Comparison of ENCODE assay signal across 9 mouse cellular contexts in the genomic region with DNA sequence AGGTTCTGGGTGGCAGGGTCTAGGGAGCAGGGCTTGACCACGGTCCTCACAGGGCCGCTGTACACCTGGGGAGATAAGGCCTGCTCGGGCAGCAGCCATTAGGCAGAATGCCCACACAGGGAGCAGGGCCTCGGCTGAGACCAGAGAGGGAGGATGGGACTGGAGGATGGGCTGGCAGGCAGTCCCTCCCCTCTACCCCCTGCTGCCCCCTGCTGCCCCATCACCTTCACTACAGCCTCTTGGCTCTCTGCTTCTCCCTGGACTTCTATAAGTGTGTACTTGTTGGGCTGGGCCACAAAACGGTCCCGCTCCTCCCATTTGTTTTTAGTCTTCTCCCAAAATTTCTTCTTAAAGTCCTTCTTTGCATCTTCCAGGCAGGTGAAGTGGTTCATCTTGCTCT. TPM values are rescaled to one million over a fixed set of nuclear protein-coding genes. Genes with fewer than 3 reads are reported as not detected.
DNase-seq lines count a peak whose midpoint lies in the region; ATAC-seq and TF ChIP-seq lines count a peak whose summit lies in the region.
"Had no signal": no experiment of that assay in that cellular context is flagged by ENCODE, and none has a peak within 500 bp of the region (broad histone marks: within the 10 kb centered on the region; RNA-seq: fewer than 3 reads in every experiment).

No protein-coding gene starts in this region.

- ATAC-seq in megakaryocyte, adult 5-6 weeks (ENCODE audit: poor library complexity, severe bottlenecking): peak; percentile 41
- no peak for ATAC-seq in erythroblast, adult 5-6 weeks (replicated peaks; ENCODE audit: low FRiP score, poor library complexity, severe bottlenecking)

- H3K4me1 ChIP-seq in E14TG2a.4 (replicated peaks; ENCODE audit: low read depth, low read length): peaks cover 82% of the 10 kb centered on the region

- peak; percentile 61 for TF ChIP-seq CTCF in E14TG2a.4 (conservative IDR thresholded peaks at IDR 0.05; ENCODE audit: low read length)

- DNase-seq in ZHBTc4 (ENCODE audit: low read depth, low spot score): peak; percentile 93
- DNase-seq in embryo, embryonic 10.5 days (ENCODE audit: low spot score): peak; percentile 86
- peak; percentile 69 to 70 for DNase-seq in heart, adult 9 months (ENCODE audit: low spot score in 2 of 2)
- DNase-seq in kidney, postnatal 10 days: peak; percentile 84
- peak; percentile 77 for DNase-seq in skeletal muscle tissue, adult 2 months (ENCODE audit: low read depth, low spot score)

- H3K4me3 ChIP-seq in E14TG2a.4 (replicated peaks; ENCODE audit: low read length): 0 out of 2 replicates have a peak overlapping the region, but pooled peaks have one; percentile 13
- H3K4me3 ChIP-seq: liver, embryonic 15.5 days had no signal

- H3K9me3 ChIP-seq in E14TG2a.4 (ENCODE audit: low read length): no peaks in the 10 kb centered on the region
- H3K9me3 ChIP-seq: liver, embryonic 15.5 days had no signal

- peaks cover 9% of the 10 kb centered on the region for H3K36me3 ChIP-seq in E14TG2a.4 (ENCODE audit: insufficient read depth, low read length)
- H3K36me3 ChIP-seq: liver, embryonic 15.5 days had no signal

- H3K27me3 ChIP-seq in E14TG2a.4 (ENCODE audit: insufficient read depth, low read length): no peaks in the 10 kb centered on the region
- H3K27me3 ChIP-seq: liver, embryonic 15.5 days had no signal

RNA-seq across cellular contexts. Expression of gene Rrp9, which starts 1.3 kb away (rescaled TPM):
- 3.6 and 6.3 TPM in 2 replicates for total RNA-seq in megakaryocyte, adult 5-6 weeks (2015)
- total RNA-seq in megakaryocyte, adult 5-6 weeks (2017): 10.0 and 16.0 TPM in 2 replicates
- total RNA-seq in erythroblast, adult 5-6 weeks (2015; ENCODE audit: low replicate concordance): 3.5 and 4.6 TPM in 2 replicates
- total RNA-seq in erythroblast, adult 5-6 weeks (2017; ENCODE audit: low replicate concordance): 5.7 and 6.4 TPM in 2 replicates

RNA-seq across cellular contexts. Expression of gene Parp3, which starts 2.3 kb away (rescaled TPM):
- 14.3 and 19.2 TPM in 2 replicates for total RNA-seq in megakaryocyte, adult 5-6 weeks (2015)
- 26.7 and 29.7 TPM in 2 replicates for total RNA-seq in megakaryocyte, adult 5-6 weeks (2017)
- total RNA-seq in erythroblast, adult 5-6 weeks (2015; ENCODE audit: low replicate concordance): 1.7 and 7.3 TPM in 2 replicates
- 1.4 and 7.4 TPM in 2 replicates for total RNA-seq in erythroblast, adult 5-6 weeks (2017; ENCODE audit: low replicate concordance)

RNA-seq across cellular contexts. Expression of gene Gpr62, which starts 8.7 kb away (rescaled TPM):
- total RNA-seq in megakaryocyte, adult 5-6 weeks (2015): not detected in 2 replicates
- total RNA-seq in megakaryocyte, adult 5-6 weeks (2017): not detected in 2 replicates
- not detected in 2 replicates for total RNA-seq in erythroblast, adult 5-6 weeks (2015; ENCODE audit: low replicate concordance)
- total RNA-seq in erythroblast, adult 5-6 weeks (2017; ENCODE audit: low replicate concordance): not detected in 2 replicates

RNA-seq across cellular contexts. Expression of gene Pcbp4, which starts 21.4 kb away (rescaled TPM):
- 1.5 and 2.9 TPM in 2 replicates for total RNA-seq in megakaryocyte, adult 5-6 weeks (2015)
- 2.4 and 4.0 TPM in 2 replicates for total RNA-seq in megakaryocyte, adult 5-6 weeks (2017)
- total RNA-seq in erythroblast, adult 5-6 weeks (2015; ENCODE audit: low replicate concordance): not detected in 2 replicates
- not detected in 2 replicates for total RNA-seq in erythroblast, adult 5-6 weeks (2017; ENCODE audit: low replicate concordance)

RNA-seq across cellular contexts. Expression of gene Iqcf1, which starts 25.3 kb away (rescaled TPM):
- total RNA-seq in megakaryocyte, adult 5-6 weeks (2015): not detected in 2 replicates
- not detected in 2 replicates for total RNA-seq in megakaryocyte, adult 5-6 weeks (2017)
- total RNA-seq in erythroblast, adult 5-6 weeks (2015; ENCODE audit: low replicate concordance): not detected in 2 replicates
- total RNA-seq in erythroblast, adult 5-6 weeks (2017; ENCODE audit: low replicate concordance): not detected in 2 replicates
